Mouse (Mus musculus): ENCODE results near the gene Pigk.

- TF ChIP-seq CTCF (IDR thresholded peaks at IDR 0.05; ENCODE audit: low read depth, low read length): 0 out of 2 replicates have a peak, but pooled peaks have one; percentile 5
- no peak for TF ChIP-seq TAL1 (conservative IDR thresholded peaks at IDR 0.05; ENCODE audit: low read depth, low read length)
- no peak for TF ChIP-seq POLR2AphosphoS5 (IDR thresholded peaks at IDR 0.05; ENCODE audit: insufficient replicate concordance, low read depth, low read length)
- TF ChIP-seq GATA1 (IDR thresholded peaks at IDR 0.05; ENCODE audit: borderline replicate concordance, low read length): no peak
- TF ChIP-seq GATA2 (IDR thresholded peaks at IDR 0.05; ENCODE audit: borderline replicate concordance, low read depth, low read length): no peak
Measured at GRCm38 (mm10) chr3:152763139-152763882, 49.4 kb downstream of the Pigk start.

Data from G1E (cell line).